Mouse (Mus musculus) intestine, postnatal 0 days (tissue): ENCODE measurements around the gene Phactr2. TPM values are rescaled to one million over a fixed set of nuclear protein-coding genes. Genes with fewer than 3 reads are reported as not detected.

Experiments used
- ATAC-seq: fragments of 200-750 bp; cut with Nextera tagmentation; 2 replicates; pipeline ENCODE4 v1.8.0; 2017; ENCODE audit warnings: mild to moderate bottlenecking, moderate TSS enrichment, moderate library complexity
- H3K27ac ChIP-seq: fragments of 300-500 bp; sonication (generic); 2 replicates; pipeline ENCODE4 v1.5.1; 2014; ENCODE audit warnings: mild to moderate bottlenecking, low read depth, low read length, moderate library complexity
- H3K27me3 ChIP-seq: fragments of 300-500 bp; sonication (generic); replicated peaks from 2 replicates; pipeline ENCODE4 v1.6.1; 2014; ENCODE audit warnings: low read length, mixed read lengths; ENCODE audit not compliant: control insufficient read depth, insufficient read depth
- H3K36me3 ChIP-seq: fragments of 300-500 bp; sonication (generic); 2 replicates; pipeline ENCODE4 v1.6.1; 2014; ENCODE audit warnings: mild to moderate bottlenecking, moderate library complexity; ENCODE audit not compliant: control insufficient read depth, insufficient read depth
- H3K4me1 ChIP-seq: fragments of 300-500 bp; sonication (generic); replicated peaks from 2 replicates; pipeline ENCODE4 v1.6.1; 2014; ENCODE audit warnings: antibody characterized with exemption, low read length, mixed read lengths; ENCODE audit not compliant: control insufficient read depth, insufficient read depth
- H3K4me2 ChIP-seq: fragments of 300-500 bp; sonication (generic); replicated peaks from 2 replicates; pipeline ENCODE4 v1.6.1; 2014; ENCODE audit warnings: low read depth, mild to moderate bottlenecking, moderate library complexity
- H3K4me3 ChIP-seq: fragments of 300-500 bp; sonication (generic); 2 replicates; pipeline ENCODE4 v1.5.1; 2014; ENCODE audit warnings: low read depth, low read length
- H3K9ac ChIP-seq: fragments of 300-500 bp; sonication (generic); 2 replicates; pipeline ENCODE4 v1.6.1; 2014; ENCODE audit warnings: mild to moderate bottlenecking, low read depth, low read length
- H3K9me3 ChIP-seq: fragments of 300-500 bp; sonication (generic); 2 replicates; pipeline ENCODE4 v1.6.1; 2016; ENCODE audit warnings: mixed run types; ENCODE audit not compliant: control insufficient read depth
- CTCF ChIP-seq: sonication (generic); IDR thresholded peaks from 2 replicates; pipeline ENCODE4 v1.5.1; 2016; ENCODE audit warnings: low read depth, mild to moderate bottlenecking, control low read depth, antibody characterized with exemption, moderate library complexity
- WGBS: fragments of 180-500 bp; shearing (Covaris S2); extraction: QIAGEN DNeasy Blood & Tissue Kit; methylation state at CpG from one replicate; pipeline ENCODE4 v1.1.7; 2014; 5-methylcytosine and 5-hydroxymethylcytosine counted together
- polyA plus RNA-seq: library from polyadenylated mRNA; unstranded; fragments of >200 nt; fragmentation: Nextera tagmentation; extraction: Ambion mirVana; gene quantifications from 2 replicates; pipeline ENCODE4 v1.2.1, GENCODE M21; 2015

Gene Phactr2
- polyA plus RNA-seq, 1 experiment from 2014 or later = 12.3 TPM

- no peaks in the 10 kb centered on the region for H3K36me3 ChIP-seq
- no peak for ATAC-seq
These were observed 170.6 kb downstream of the Phactr2 start for GRCm38 (mm10) chr10:13303271-13304265.

DNA sequence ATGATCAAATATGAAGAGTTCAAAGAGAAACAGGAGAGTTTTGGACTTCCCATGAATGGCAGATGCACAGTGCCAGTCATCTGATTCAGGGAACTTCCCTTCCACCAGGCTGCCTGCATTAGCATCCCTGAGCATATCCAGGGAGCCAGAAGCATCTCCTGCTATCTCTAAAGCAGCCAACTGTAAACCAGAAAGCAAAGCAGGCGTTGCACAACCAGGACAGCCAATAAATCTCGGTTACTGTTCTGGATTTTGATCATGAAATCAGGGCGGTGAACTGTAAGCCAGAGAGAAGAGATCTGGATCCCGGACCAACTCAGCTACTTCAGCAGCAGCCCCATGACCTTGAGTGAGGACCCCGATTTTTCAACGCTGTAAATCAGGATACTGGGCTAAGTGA is 173.6 kb downstream of the Phactr2 start:
- no peaks in the 10 kb centered on the region for H3K27me3 ChIP-seq
- 69% methylated on average over 6 of the region's 6 CpGs for WGBS
- no peaks in the 10 kb centered on the region for H3K9me3 ChIP-seq
- no peak overlapping the region for H3K4me2 ChIP-seq
- no peak overlapping the region for H3K4me3 ChIP-seq
- no peak for TF ChIP-seq CTCF
- H3K36me3 ChIP-seq = no peaks in the 10 kb centered on the region
- no peak overlapping the region for H3K27ac ChIP-seq
- no peak overlapping the region for H3K9ac ChIP-seq
- H3K4me1 ChIP-seq = no peaks in the 10 kb centered on the region
- ATAC-seq = no peak

More at GRCm38 (mm10) chr10:13303271-13304265, 170.6 kb downstream of the Phactr2 start:
- 60% methylated on average over 13 of the region's 13 CpGs for WGBS
- peaks cover 4% of the 10 kb centered on the region; the same call in 1 of the 2 replicates for H3K4me1 ChIP-seq
- H3K27me3 ChIP-seq = no peaks in the 10 kb centered on the region
- H3K9me3 ChIP-seq = no peaks in the 10 kb centered on the region
- no peak overlapping the region for H3K4me3 ChIP-seq
- H3K4me2 ChIP-seq = no peak overlapping the region
- H3K9ac ChIP-seq = no peak overlapping the region
- H3K27ac ChIP-seq = no peak overlapping the region
- TF ChIP-seq CTCF = no peak

DNA sequence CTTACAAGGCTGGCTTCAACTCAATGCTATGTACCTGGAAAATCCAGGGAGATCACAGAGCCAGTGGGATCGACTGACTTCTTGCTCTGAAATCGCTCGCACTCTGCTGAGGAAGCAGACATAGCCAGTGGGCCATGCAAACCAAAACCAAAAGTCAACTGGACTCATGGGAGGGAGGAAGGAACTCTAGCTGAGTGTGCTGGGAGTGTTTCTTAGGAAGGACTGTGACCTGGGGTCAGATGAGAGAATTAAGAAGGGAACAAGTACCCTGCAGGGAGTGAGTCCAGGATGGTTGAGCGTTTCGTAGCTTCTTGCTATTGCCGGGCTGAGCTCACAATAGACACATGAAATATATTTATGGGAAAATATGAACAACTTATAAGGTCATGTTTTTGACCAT is 174.0 kb downstream of the Phactr2 start:
- Histone ChIP-seq H3K4me2 (no peak overlapping the region), H3K27ac (no peak overlapping the region), H3K4me3 (no peak overlapping the region), H3K9me3 (no peaks in the 10 kb centered on the region), H3K36me3 (no peaks in the 10 kb centered on the region), H3K9ac (no peak overlapping the region), H3K4me1 (no peaks in the 10 kb centered on the region), H3K27me3 (no peaks in the 10 kb centered on the region)
- no peak for TF ChIP-seq CTCF
- ATAC-seq = no peak
- WGBS = 86% methylated on average over 6 of the region's 6 CpGs

- H3K27ac ChIP-seq = no peak overlapping the region
- no peak overlapping the region for H3K4me2 ChIP-seq
- H3K36me3 ChIP-seq = 0 out of 2 replicates have a peak, but pooled peaks cover 3% of the 10 kb centered on the region
- no peak for ATAC-seq
- H3K9ac ChIP-seq = no peak overlapping the region
- 84% methylated on average over 2 of the region's 2 CpGs for WGBS
- TF ChIP-seq CTCF = no peak
- H3K9me3 ChIP-seq = no peaks in the 10 kb centered on the region
- H3K4me3 ChIP-seq = no peak overlapping the region
- H3K4me1 ChIP-seq = no peaks in the 10 kb centered on the region
- no peaks in the 10 kb centered on the region for H3K27me3 ChIP-seq
These were observed 179.3 kb downstream of the Phactr2 start for GRCm38 (mm10) chr10:13294886-13295285.

- Histone ChIP-seq H3K4me2 (no peak overlapping the region), H3K27me3 (no peaks in the 10 kb centered on the region), H3K27ac (no peak overlapping the region), H3K4me1 (no peaks in the 10 kb centered on the region), H3K9me3 (no peaks in the 10 kb centered on the region), H3K36me3 (0 out of 2 replicates have a peak, but pooled peaks cover 3% of the 10 kb centered on the region), H3K9ac (no peak overlapping the region), H3K4me3 (no peak overlapping the region)
- TF ChIP-seq CTCF = no peak
- 81% methylated on average over 2 of the region's 2 CpGs for WGBS
- ATAC-seq = no peak
These were observed 182.2 kb downstream of the Phactr2 start for GRCm38 (mm10) chr10:13292026-13292425.

- no peak for ATAC-seq
- H3K4me1 ChIP-seq = no peaks in the 10 kb centered on the region
- H3K4me3 ChIP-seq = no peak overlapping the region
- WGBS = 85% methylated on average over 8 of the region's 8 CpGs
- H3K36me3 ChIP-seq = peaks cover 6% of the 10 kb centered on the region; the same call in 1 of the 2 replicates
- H3K9ac ChIP-seq = no peak overlapping the region
- no peak overlapping the region for H3K4me2 ChIP-seq
- H3K27ac ChIP-seq = no peak overlapping the region
- no peaks in the 10 kb centered on the region for H3K9me3 ChIP-seq
- TF ChIP-seq CTCF = no peak
- no peaks in the 10 kb centered on the region for H3K27me3 ChIP-seq
These were observed 184.8 kb downstream of the Phactr2 start for GRCm38 (mm10) chr10:13289252-13289961.
